Mouse (Mus musculus): ENCODE results near the gene Olfr10. TPM values are rescaled to one million over a fixed set of nuclear protein-coding genes. Genes with fewer than 3 reads are reported as not detected.
"Not testable (repeated sequence)": the region's sequence is repeated elsewhere in the genome, so short reads cannot be mapped to it uniquely, and the experiment has no call there.

Gene Olfr10
- polyA plus RNA-seq, 1 experiment from 2014 or later = not detected

- H3K9ac ChIP-seq = no peak overlapping the region
- H3K27ac ChIP-seq = no peak overlapping the region
- H3K4me1 ChIP-seq = 0 out of 2 replicates have a peak, but pooled peaks cover 2% of the 10 kb centered on the region
- no peaks in the 10 kb centered on the region for H3K9me3 ChIP-seq
- H3K4me2 ChIP-seq = no peak overlapping the region
- 81% methylated on average over 15 of the region's 15 CpGs for WGBS
- H3K27me3 ChIP-seq = no peaks in the 10 kb centered on the region
- no peak overlapping the region for H3K4me3 ChIP-seq
- no peak for ATAC-seq (ENCODE audit: insufficient number of reproducible peaks, low FRiP score, low TSS enrichment, low read depth)
- H3K36me3 ChIP-seq = peaks cover 16% of the 10 kb centered on the region
These were observed 36.5 kb upstream of the Olfr10 start for GRCm38 (mm10) chr11:49267970-49268579.

GRCm38 (mm10) chr11:49269761-49270160 lies 34.8 kb upstream of the Olfr10 start:
- Histone ChIP-seq H3K36me3 (peaks cover 5% of the 10 kb centered on the region), H3K4me3 (no peak overlapping the region), H3K9ac (no peak overlapping the region), H3K4me1 (no peaks in the 10 kb centered on the region), H3K27me3 (no peaks in the 10 kb centered on the region), H3K9me3 (no peaks in the 10 kb centered on the region), H3K4me2 (no peak overlapping the region), H3K27ac (no peak overlapping the region)
- 89% methylated on average over 9 of the region's 9 CpGs for WGBS
- no peak for ATAC-seq (ENCODE audit: insufficient number of reproducible peaks, low FRiP score, low TSS enrichment, low read depth)

GRCm38 (mm10) chr11:49270368-49270767 lies 34.2 kb upstream of the Olfr10 start:
- Histone ChIP-seq H3K27me3 (no peaks in the 10 kb centered on the region), H3K4me3 (no peak overlapping the region), H3K9me3 (no peaks in the 10 kb centered on the region), H3K4me1 (no peaks in the 10 kb centered on the region), H3K4me2 (no peak overlapping the region), H3K9ac (no peak overlapping the region), H3K36me3 (no peaks in the 10 kb centered on the region), H3K27ac (no peak overlapping the region)
- ATAC-seq (ENCODE audit: insufficient number of reproducible peaks, low FRiP score, low TSS enrichment, low read depth) = no peak
- WGBS = 93% methylated on average over 4 of the region's 4 CpGs

DNA sequence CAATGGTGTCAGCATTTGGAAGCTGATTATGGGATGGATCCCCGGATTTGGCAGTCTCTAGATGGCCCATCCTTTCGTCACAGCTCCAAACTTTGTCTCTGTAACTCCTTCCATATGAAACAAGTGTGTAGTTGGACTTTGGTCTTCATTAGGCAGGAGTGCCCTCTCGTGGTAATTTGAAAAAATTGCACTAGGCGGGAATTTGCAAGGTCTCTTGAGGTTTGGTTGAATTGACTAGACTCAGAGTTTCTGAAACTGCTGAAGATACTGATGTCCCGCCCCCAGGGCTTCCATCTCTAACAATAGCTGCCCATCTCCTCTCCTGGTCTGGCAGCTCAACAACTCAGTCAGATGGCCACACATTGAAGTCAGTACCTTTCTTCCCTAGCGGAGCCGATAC lies 33.2 kb upstream of the Olfr10 start:
- Histone ChIP-seq H3K4me1 (no peaks in the 10 kb centered on the region), H3K9ac (no peak overlapping the region), H3K9me3 (no peaks in the 10 kb centered on the region), H3K4me3 (no peak overlapping the region), H3K36me3 (no peaks in the 10 kb centered on the region), H3K4me2 (no peak overlapping the region), H3K27ac (no peak overlapping the region), H3K27me3 (no peaks in the 10 kb centered on the region)
- no peak for ATAC-seq (ENCODE audit: insufficient number of reproducible peaks, low FRiP score, low TSS enrichment, low read depth)
- 28% methylated on average over 7 of the region's 7 CpGs for WGBS

GRCm38 (mm10) chr11:49273834-49274519 lies 30.6 kb upstream of the Olfr10 start:
- H3K36me3 ChIP-seq = no peaks in the 10 kb centered on the region
- no peak overlapping the region for H3K27ac ChIP-seq
- ATAC-seq (ENCODE audit: insufficient number of reproducible peaks, low FRiP score, low TSS enrichment, low read depth) = no peak
- H3K4me3 ChIP-seq = no peak overlapping the region
- no peak overlapping the region for H3K4me2 ChIP-seq
- no peaks in the 10 kb centered on the region for H3K4me1 ChIP-seq
- H3K9ac ChIP-seq = no peak overlapping the region
- H3K27me3 ChIP-seq = no peaks in the 10 kb centered on the region
- 56% methylated on average over 11 of the region's 11 CpGs for WGBS
- no peaks in the 10 kb centered on the region for H3K9me3 ChIP-seq

DNA sequence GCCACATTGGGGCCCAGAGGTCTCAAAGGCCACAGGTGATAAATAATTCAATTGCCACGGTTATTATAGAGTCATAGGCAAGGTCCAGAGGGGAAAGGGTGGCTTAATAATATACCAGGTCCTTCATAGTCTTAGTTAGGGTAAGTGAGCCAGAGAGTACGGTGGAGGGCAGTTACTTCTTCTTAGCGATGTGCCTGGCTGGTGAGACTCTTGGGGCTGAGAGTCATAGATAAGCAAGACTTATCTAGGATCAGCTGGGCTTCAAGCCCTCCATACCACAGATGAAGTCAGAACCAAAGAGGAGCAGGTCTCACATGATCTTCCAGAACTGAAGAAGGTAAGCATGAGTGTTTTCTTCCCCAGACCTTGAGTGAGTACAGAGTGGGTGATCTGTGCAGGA lies 26.3 kb upstream of the Olfr10 start, which contains the start of gene Olfr1393:
Olfr1393 (plus strand) TSS at position 83 of the 400 bp plus-strand sequence.
- Histone ChIP-seq H3K9ac (no peak within 1 kb of the TSS), H3K4me1 (no peaks in the 10 kb centered on the region), H3K36me3 (no peaks in the 10 kb centered on the region), H3K9me3 (no peaks in the 10 kb centered on the region), H3K27me3 (no peaks in the 10 kb centered on the region), H3K27ac (no peak within 1 kb of the TSS), H3K4me3 (no peak within 1 kb of the TSS), H3K4me2 (no peak within 1 kb of the TSS)
- WGBS = 85% methylated on average over 3 of the region's 3 CpGs
- ATAC-seq (ENCODE audit: insufficient number of reproducible peaks, low FRiP score, low TSS enrichment, low read depth) = no peak

DNA sequence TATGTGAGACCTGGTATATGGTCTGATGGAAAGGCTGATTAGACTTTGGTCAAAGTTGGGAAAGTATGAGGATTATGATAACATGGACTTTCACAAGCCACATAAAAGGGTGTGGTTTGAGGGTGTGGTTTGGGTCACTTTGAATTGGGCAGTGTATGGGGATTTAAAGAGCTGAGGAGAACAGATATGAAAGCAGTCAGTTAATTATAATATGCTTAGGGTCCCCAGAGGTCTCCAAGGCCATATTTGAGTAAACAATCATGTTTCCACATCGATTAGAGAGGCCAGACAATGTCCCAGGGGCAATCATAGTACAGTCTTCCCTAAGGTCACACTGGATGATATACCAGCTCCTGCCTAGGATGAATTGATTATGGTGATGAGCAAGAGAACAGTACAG lies 19.6 kb upstream of the Olfr10 start, which contains the start of gene Olfr1392:
Olfr1392 (plus strand) TSS at position 301 of the 400 bp plus-strand sequence.
- not testable (repeated sequence) for H3K9ac ChIP-seq; H3K27me3 ChIP-seq; H3K4me1 ChIP-seq; H3K4me3 ChIP-seq; H3K4me2 ChIP-seq; H3K9me3 ChIP-seq; H3K27ac ChIP-seq; H3K36me3 ChIP-seq; ATAC-seq (ENCODE audit: insufficient number of reproducible peaks, low FRiP score, low TSS enrichment, low read depth)
- WGBS = 36% methylated on average over 1 of the region's 1 CpGs

DNA sequence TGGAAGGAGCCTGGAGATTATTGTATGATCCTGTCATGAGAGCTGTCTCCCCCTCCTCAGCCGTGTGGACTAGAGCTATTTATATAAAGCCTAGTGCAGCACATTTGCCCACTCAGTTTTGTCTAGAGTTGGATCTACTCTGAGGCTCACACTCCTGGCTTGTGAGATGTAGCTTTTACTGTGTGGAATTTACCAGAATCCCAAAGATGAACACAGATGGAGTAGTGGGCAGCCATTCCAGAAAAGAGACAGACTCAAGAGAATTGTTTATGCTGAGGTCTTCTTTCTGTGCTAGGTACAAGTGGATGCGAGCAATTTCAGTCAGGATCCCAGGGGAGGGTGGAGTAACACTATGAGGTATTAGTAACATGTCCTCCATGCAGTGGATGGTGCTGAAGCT lies 17.3 kb upstream of the Olfr10 start:
- no peak overlapping the region for H3K9ac ChIP-seq
- H3K9me3 ChIP-seq = no peaks in the 10 kb centered on the region
- H3K4me1 ChIP-seq = no peaks in the 10 kb centered on the region
- H3K36me3 ChIP-seq = no peaks in the 10 kb centered on the region
- WGBS = 77% methylated on average over 2 of the region's 2 CpGs
- no peaks in the 10 kb centered on the region for H3K27me3 ChIP-seq
- H3K4me3 ChIP-seq = no peak overlapping the region
- no peak overlapping the region for H3K27ac ChIP-seq
- no peak for ATAC-seq (ENCODE audit: insufficient number of reproducible peaks, low FRiP score, low TSS enrichment, low read depth)
- no peak overlapping the region for H3K4me2 ChIP-seq

- 74% methylated on average over 3 of the region's 3 CpGs for WGBS
- Histone ChIP-seq H3K27me3 (no peaks in the 10 kb centered on the region), H3K4me3 (no peak overlapping the region), H3K9ac (no peak overlapping the region), H3K4me1 (no peaks in the 10 kb centered on the region), H3K27ac (no peak overlapping the region), H3K9me3 (no peaks in the 10 kb centered on the region), H3K36me3 (no peaks in the 10 kb centered on the region), H3K4me2 (no peak overlapping the region)
- no peak for ATAC-seq (ENCODE audit: insufficient number of reproducible peaks, low FRiP score, low TSS enrichment, low read depth)
These were observed 11.8 kb upstream of the Olfr10 start for GRCm38 (mm10) chr11:49292777-49293176.

GRCm38 (mm10) chr11:49308547-49308946 lies 4.0 kb downstream of the Olfr10 start:
- H3K4me2 ChIP-seq; H3K9ac ChIP-seq; H3K27ac ChIP-seq; H3K27me3 ChIP-seq; H3K9me3 ChIP-seq; H3K4me3 ChIP-seq; H3K36me3 ChIP-seq; ATAC-seq (ENCODE audit: insufficient number of reproducible peaks, low FRiP score, low TSS enrichment, low read depth); H3K4me1 ChIP-seq: not testable (repeated sequence)
- 79% methylated on average over 5 of the region's 5 CpGs for WGBS

- Histone ChIP-seq H3K4me1 (no peaks in the 10 kb centered on the region), H3K27me3 (no peaks in the 10 kb centered on the region), H3K4me2 (no peak within 1 kb of the TSS), H3K9ac (no peak within 1 kb of the TSS), H3K4me3 (no peak within 1 kb of the TSS), H3K27ac (no peak within 1 kb of the TSS), H3K9me3 (no peaks in the 10 kb centered on the region), H3K36me3 (no peaks in the 10 kb centered on the region)
- WGBS = 75% methylated on average over 2 of the region's 2 CpGs
- ATAC-seq (ENCODE audit: insufficient number of reproducible peaks, low FRiP score, low TSS enrichment, low read depth) = no peak
These were observed 17.9 kb downstream of the Olfr10 start, which contains the start of gene Olfr1391 for GRCm38 (mm10) chr11:49322442-49322841. Gene Olfr1391, plus strand, starts transcription at chr11:49322742.

GRCm38 (mm10) chr11:49326726-49327125 lies 22.2 kb downstream of the Olfr10 start:
- no peak overlapping the region for H3K9ac ChIP-seq
- H3K9me3 ChIP-seq = no peaks in the 10 kb centered on the region
- no peaks in the 10 kb centered on the region for H3K27me3 ChIP-seq
- no peak overlapping the region for H3K4me3 ChIP-seq
- no peak overlapping the region for H3K27ac ChIP-seq
- H3K4me1 ChIP-seq = no peaks in the 10 kb centered on the region
- H3K36me3 ChIP-seq = no peaks in the 10 kb centered on the region
- no peak for ATAC-seq (ENCODE audit: insufficient number of reproducible peaks, low FRiP score, low TSS enrichment, low read depth)
- 83% methylated on average over 3 of the region's 3 CpGs for WGBS
- H3K4me2 ChIP-seq = no peak overlapping the region

Measured in limb, embryonic 15.5 days (tissue).